Mouse (Mus musculus) spleen, postnatal 10 days (tissue): ENCODE measurements around the gene 4931406C07Rik.

ENCODE experiments used
- DNase-seq, 2 experiments: peaks; one replicate each; pipeline ENCODE4 v3.0.0; 2021 to 2022; ENCODE audit warnings: low spot score in 2 of 2

Gene 4931406C07Rik

GRCm38 (mm10) chr9:15238297-15238990 lies 67.8 kb downstream of the 4931406C07Rik start:
- DNase-seq, result no peak

DNA sequence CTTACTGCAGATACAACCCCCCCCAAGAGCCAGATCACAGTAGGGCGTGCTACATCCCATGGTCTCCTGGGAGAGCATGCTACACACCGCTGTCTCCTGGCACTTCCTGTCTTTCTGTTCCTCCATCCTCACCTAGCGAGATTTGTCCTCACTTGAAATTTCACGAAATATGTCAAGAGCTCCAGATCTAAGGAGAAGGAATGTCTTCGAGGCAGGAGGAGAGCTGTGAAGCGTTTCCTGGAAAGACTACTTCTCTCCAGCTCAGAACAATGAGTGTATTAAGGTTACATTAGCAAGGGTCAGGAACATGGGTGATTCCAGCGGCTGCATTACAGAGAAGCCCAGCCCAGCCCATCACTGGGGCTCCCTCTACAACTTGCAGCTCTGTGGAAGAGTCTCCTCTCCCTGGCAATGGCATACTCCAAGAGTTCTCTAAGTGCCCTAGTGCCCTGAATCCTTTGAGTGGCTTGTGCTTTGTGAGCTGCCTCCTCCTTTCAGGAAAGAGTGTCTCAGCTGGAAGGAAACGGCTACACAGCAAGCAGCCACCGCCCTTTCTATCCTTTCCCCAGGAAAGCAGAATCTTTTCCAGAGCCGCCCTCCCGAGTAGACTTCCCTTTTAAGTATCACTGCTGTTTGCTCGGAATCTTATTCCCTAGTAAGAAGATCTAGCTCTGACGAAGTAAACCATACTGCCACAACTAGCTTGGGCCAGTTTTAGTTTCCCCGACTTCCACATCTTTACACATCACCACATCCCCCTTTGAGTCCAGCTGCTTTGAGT lies 68.5 kb downstream of the 4931406C07Rik start:
- no peak for DNase-seq

DNA sequence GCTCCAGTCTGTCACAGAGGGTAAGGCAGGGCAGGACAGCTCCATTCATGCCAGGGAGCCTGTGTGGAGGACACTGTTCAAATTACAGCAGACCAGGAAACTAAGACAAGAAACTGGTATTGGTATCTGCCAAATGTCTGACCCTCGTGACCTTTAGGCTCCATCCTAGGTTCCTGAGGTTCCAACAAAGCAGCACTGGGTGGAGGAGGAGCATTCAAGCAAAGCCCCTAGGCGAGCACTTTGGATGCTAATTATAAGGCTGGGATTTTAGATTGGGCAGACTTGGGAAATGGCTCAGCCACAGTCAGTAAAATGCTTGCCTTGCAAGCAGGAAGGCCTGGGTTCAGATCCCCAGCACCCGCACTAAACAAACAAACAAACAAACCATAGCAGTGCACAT lies 70.3 kb downstream of the 4931406C07Rik start:
- no peak for DNase-seq

GRCm38 (mm10) chr9:15233604-15234003 lies 72.6 kb downstream of the 4931406C07Rik start:
- no peak for DNase-seq
